Mouse (Mus musculus): ENCODE data around the gene Olfr1197. TPM values are rescaled to one million over a fixed set of nuclear protein-coding genes. Genes with fewer than 3 reads are reported as not detected.

Gene Olfr1197
- polyA plus RNA-seq (2014; fragmentation: Nextera tagmentation; extraction: Ambion mirVana) = not detected in 2 replicates

GRCm38 (mm10) chr2:88732266-88732665 lies at the start of gene Olfr1197:
Olfr1197 (minus strand) TSS chr2:88732366.
- H3K27me3 ChIP-seq (ENCODE audit: control insufficient read depth, insufficient read depth, low read length) = no peaks in the 10 kb centered on the region
- H3K4me3 ChIP-seq (ENCODE audit: low read depth, low read length) = no peak within 1 kb of the TSS
- H3K4me2 ChIP-seq (replicated peaks; ENCODE audit: low read depth, low read length) = no peak within 1 kb of the TSS
- no peaks in the 10 kb centered on the region for H3K9me3 ChIP-seq (ENCODE audit: control insufficient read depth, low read depth, low read length)
- no peak within 1 kb of the TSS for H3K27ac ChIP-seq (ENCODE audit: low read length)
- WGBS = 85% methylated on average over 1 of the region's 1 CpGs
- H3K9ac ChIP-seq (replicated peaks; ENCODE audit: low read depth, low read length) = no peak within 1 kb of the TSS
- H3K4me1 ChIP-seq (ENCODE audit: control insufficient read depth, insufficient read depth, low read length) = no peaks in the 10 kb centered on the region
- H3K36me3 ChIP-seq (ENCODE audit: control insufficient read depth, insufficient read depth, low read length) = no peaks in the 10 kb centered on the region
- no peak for ATAC-seq (ENCODE audit: insufficient number of reproducible peaks, insufficient read depth, low FRiP score, low read depth)

GRCm38 (mm10) chr2:88770388-88770787 lies 38.2 kb upstream of the Olfr1197 start, which contains the start of gene Olfr1200:
Olfr1200 (minus strand) TSS chr2:88770488.
- Histone ChIP-seq H3K4me2 (replicated peaks; ENCODE audit: low read depth, low read length) (no peak within 1 kb of the TSS), H3K27ac (ENCODE audit: low read length) (no peak within 1 kb of the TSS), H3K9me3 (ENCODE audit: control insufficient read depth, low read depth, low read length) (no peaks in the 10 kb centered on the region), H3K27me3 (ENCODE audit: control insufficient read depth, insufficient read depth, low read length) (no peaks in the 10 kb centered on the region), H3K4me1 (ENCODE audit: control insufficient read depth, insufficient read depth, low read length) (no peaks in the 10 kb centered on the region), H3K36me3 (ENCODE audit: control insufficient read depth, insufficient read depth, low read length) (no peaks in the 10 kb centered on the region), H3K4me3 (ENCODE audit: low read depth, low read length) (no peak within 1 kb of the TSS), H3K9ac (replicated peaks; ENCODE audit: low read depth, low read length) (no peak within 1 kb of the TSS)
- ATAC-seq (ENCODE audit: insufficient number of reproducible peaks, insufficient read depth, low FRiP score, low read depth) = no peak
- WGBS = 85% methylated on average over 2 of the region's 2 CpGs

GRCm38 (mm10) chr2:88760369-88760768 lies 28.2 kb upstream of the Olfr1197 start, which contains the start of gene Olfr1199:
Olfr1199 (minus strand) TSS chr2:88760469.
- Histone ChIP-seq H3K9me3 (ENCODE audit: control insufficient read depth, low read depth, low read length) (no peaks in the 10 kb centered on the region), H3K4me1 (ENCODE audit: control insufficient read depth, insufficient read depth, low read length) (no peaks in the 10 kb centered on the region), H3K36me3 (ENCODE audit: control insufficient read depth, insufficient read depth, low read length) (no peaks in the 10 kb centered on the region), H3K4me3 (ENCODE audit: low read depth, low read length) (no peak within 1 kb of the TSS), H3K27me3 (ENCODE audit: control insufficient read depth, insufficient read depth, low read length) (no peaks in the 10 kb centered on the region), H3K9ac (replicated peaks; ENCODE audit: low read depth, low read length) (no peak within 1 kb of the TSS), H3K27ac (ENCODE audit: low read length) (no peak within 1 kb of the TSS), H3K4me2 (replicated peaks; ENCODE audit: low read depth, low read length) (no peak within 1 kb of the TSS)
- ATAC-seq (ENCODE audit: insufficient number of reproducible peaks, insufficient read depth, low FRiP score, low read depth) = no peak
- 91% methylated on average over 2 of the region's 2 CpGs for WGBS

- Histone ChIP-seq H3K4me2 (replicated peaks; ENCODE audit: low read depth, low read length) (no peak within 1 kb of the TSS), H3K27me3 (ENCODE audit: control insufficient read depth, insufficient read depth, low read length) (no peaks in the 10 kb centered on the region), H3K9me3 (ENCODE audit: control insufficient read depth, low read depth, low read length) (no peaks in the 10 kb centered on the region), H3K4me3 (ENCODE audit: low read depth, low read length) (no peak within 1 kb of the TSS), H3K9ac (replicated peaks; ENCODE audit: low read depth, low read length) (no peak within 1 kb of the TSS), H3K36me3 (ENCODE audit: control insufficient read depth, insufficient read depth, low read length) (no peaks in the 10 kb centered on the region), H3K4me1 (ENCODE audit: control insufficient read depth, insufficient read depth, low read length) (no peaks in the 10 kb centered on the region), H3K27ac (ENCODE audit: low read length) (no peak within 1 kb of the TSS)
- 90% methylated on average over 2 of the region's 2 CpGs for WGBS
- ATAC-seq (ENCODE audit: insufficient number of reproducible peaks, insufficient read depth, low FRiP score, low read depth) = no peak
Measured at GRCm38 (mm10) chr2:88751270-88751669, 19.1 kb upstream of the Olfr1197 start, which contains the start of gene Olfr1198. Olfr1198 (minus strand) TSS chr2:88751370.

GRCm38 (mm10) chr2:88743379-88743778 lies 11.2 kb upstream of the Olfr1197 start:
- no peak for ATAC-seq (ENCODE audit: insufficient number of reproducible peaks, insufficient read depth, low FRiP score, low read depth)
- no peaks in the 10 kb centered on the region for H3K4me1 ChIP-seq (ENCODE audit: control insufficient read depth, insufficient read depth, low read length)
- no peaks in the 10 kb centered on the region for H3K36me3 ChIP-seq (ENCODE audit: control insufficient read depth, insufficient read depth, low read length)
- H3K4me3 ChIP-seq (ENCODE audit: low read depth, low read length) = no peak overlapping the region
- WGBS = 75% methylated on average over 3 of the region's 3 CpGs
- no peaks in the 10 kb centered on the region for H3K9me3 ChIP-seq (ENCODE audit: control insufficient read depth, low read depth, low read length)
- H3K27ac ChIP-seq (ENCODE audit: low read length) = no peak overlapping the region
- H3K4me2 ChIP-seq (replicated peaks; ENCODE audit: low read depth, low read length) = no peak overlapping the region
- H3K27me3 ChIP-seq (ENCODE audit: control insufficient read depth, insufficient read depth, low read length) = no peaks in the 10 kb centered on the region
- no peak overlapping the region for H3K9ac ChIP-seq (replicated peaks; ENCODE audit: low read depth, low read length)

GRCm38 (mm10) chr2:88704497-88704896 lies 27.7 kb downstream of the Olfr1197 start, which contains the start of gene Olfr1196:
Olfr1196 (minus strand) TSS chr2:88704597.
- Histone ChIP-seq H3K4me3 (ENCODE audit: low read depth, low read length) (no peak within 1 kb of the TSS), H3K9me3 (ENCODE audit: control insufficient read depth, low read depth, low read length) (no peaks in the 10 kb centered on the region), H3K36me3 (ENCODE audit: control insufficient read depth, insufficient read depth, low read length) (no peaks in the 10 kb centered on the region), H3K4me1 (ENCODE audit: control insufficient read depth, insufficient read depth, low read length) (no peaks in the 10 kb centered on the region), H3K9ac (replicated peaks; ENCODE audit: low read depth, low read length) (no peak within 1 kb of the TSS), H3K4me2 (replicated peaks; ENCODE audit: low read depth, low read length) (no peak within 1 kb of the TSS), H3K27me3 (ENCODE audit: control insufficient read depth, insufficient read depth, low read length) (no peaks in the 10 kb centered on the region), H3K27ac (ENCODE audit: low read length) (no peak within 1 kb of the TSS)
- ATAC-seq (ENCODE audit: insufficient number of reproducible peaks, insufficient read depth, low FRiP score, low read depth) = no peak
- WGBS = 84% methylated on average over 2 of the region's 2 CpGs

GRCm38 (mm10) chr2:88689087-88689486 lies 43.1 kb downstream of the Olfr1197 start, which contains the start of gene Olfr1195:
Olfr1195 (minus strand) TSS chr2:88689187.
- Histone ChIP-seq H3K27me3 (ENCODE audit: control insufficient read depth, insufficient read depth, low read length) (no peaks in the 10 kb centered on the region), H3K36me3 (ENCODE audit: control insufficient read depth, insufficient read depth, low read length) (no peaks in the 10 kb centered on the region), H3K4me3 (ENCODE audit: low read depth, low read length) (no peak within 1 kb of the TSS), H3K27ac (ENCODE audit: low read length) (no peak within 1 kb of the TSS), H3K9me3 (ENCODE audit: control insufficient read depth, low read depth, low read length) (no peaks in the 10 kb centered on the region), H3K4me1 (ENCODE audit: control insufficient read depth, insufficient read depth, low read length) (no peaks in the 10 kb centered on the region), H3K4me2 (replicated peaks; ENCODE audit: low read depth, low read length) (no peak within 1 kb of the TSS), H3K9ac (replicated peaks; ENCODE audit: low read depth, low read length) (no peak within 1 kb of the TSS)
- no peak for ATAC-seq (ENCODE audit: insufficient number of reproducible peaks, insufficient read depth, low FRiP score, low read depth)
